Mouse (Mus musculus) midbrain, embryonic 11.5 days (tissue): ENCODE results near the gene Tmem258. TPM values are rescaled to one million over a fixed set of nuclear protein-coding genes. Genes with fewer than 3 reads are reported as not detected.
A peak's percentile ranks its signal among the peaks of the same experiment; 100 is the strongest.

Experiments
- ATAC-seq: fragments of 200-750 bp; cut with Nextera tagmentation; 2 replicates; pipeline ENCODE4 v1.8.0; 2017; ENCODE audit warnings: moderate TSS enrichment, moderate library complexity; ENCODE audit not compliant: low FRiP score
- DNase-seq: peaks from one replicate; pipeline ENCODE4 v3.0.0; 2015; ENCODE audit warnings: low spot score; ENCODE audit errors: missing footprints
- H3K27ac ChIP-seq: fragments of 300-500 bp; sonication (generic); 2 replicates; pipeline ENCODE4 v1.5.1; 2014; ENCODE audit warnings: low read depth, low read length
- H3K27me3 ChIP-seq: fragments of 300-500 bp; sonication (generic); 2 replicates; pipeline ENCODE4 v1.6.1; 2014; ENCODE audit warnings: mild to moderate bottlenecking, low read length, moderate library complexity, mixed read lengths; ENCODE audit not compliant: control insufficient read depth, insufficient read depth
- H3K36me3 ChIP-seq: fragments of 300-500 bp; sonication (generic); 2 replicates; pipeline ENCODE4 v1.6.1; 2014; ENCODE audit warnings: mild to moderate bottlenecking, low read length, moderate library complexity, mixed read lengths; ENCODE audit not compliant: control insufficient read depth, insufficient read depth
- H3K4me1 ChIP-seq: fragments of 300-500 bp; sonication (generic); 2 replicates; pipeline ENCODE4 v1.6.1; 2014; ENCODE audit warnings: low read length; ENCODE audit not compliant: control insufficient read depth, insufficient read depth
- H3K4me2 ChIP-seq: fragments of 300-500 bp; sonication (generic); 2 replicates; pipeline ENCODE4 v1.6.1; 2014; ENCODE audit warnings: mild to moderate bottlenecking, moderate library complexity
- H3K4me3 ChIP-seq: fragments of 300-500 bp; sonication (generic); 2 replicates; pipeline ENCODE4 v1.5.1; 2014; ENCODE audit warnings: low read depth, low read length
- H3K9ac ChIP-seq: fragments of 300-500 bp; sonication (generic); 2 replicates; pipeline ENCODE4 v1.6.1; 2014; ENCODE audit warnings: low read length
- H3K9me3 ChIP-seq: fragments of 300-500 bp; sonication (generic); 2 replicates; pipeline ENCODE4 v1.6.1; 2016; ENCODE audit warnings: low read length; ENCODE audit not compliant: control insufficient read depth
- WGBS: fragments of 180-500 bp; shearing (Covaris S2); extraction: QIAGEN DNeasy Blood & Tissue Kit; methylation state at CpG from one replicate; pipeline ENCODE4 v1.1.7; 2014; 5-methylcytosine and 5-hydroxymethylcytosine counted together
- polyA plus RNA-seq: library from polyadenylated mRNA; unstranded; fragments of >200 nt; fragmentation: Nextera tagmentation; extraction: Ambion mirVana; gene quantifications from 2 replicates; pipeline ENCODE4 v1.2.1, GENCODE M21; 2014

Tmem258 gene
- polyA plus RNA-seq, 1 experiment from 2014 or later, result 352 TPM

DNA sequence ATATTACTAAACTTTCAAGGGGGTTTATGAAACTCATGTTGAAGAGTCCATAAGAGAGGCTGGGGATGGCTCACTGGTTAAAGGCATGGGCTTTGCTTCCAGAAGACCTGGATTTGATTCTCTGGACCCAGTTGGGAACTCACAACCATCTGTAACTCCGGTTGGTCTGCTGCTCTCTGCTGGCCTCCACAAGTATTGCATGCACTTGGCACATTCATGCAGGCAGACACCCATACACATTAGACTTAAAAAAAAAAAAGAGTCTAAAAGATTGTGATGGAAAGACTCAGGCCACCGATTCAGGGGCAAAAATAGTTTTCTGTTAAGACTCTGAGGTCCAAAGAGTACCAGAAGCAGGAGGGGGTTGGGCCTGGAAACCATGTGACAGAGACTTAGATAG is 13.0 kb upstream of the Tmem258 start:
- H3K4me2 ChIP-seq, result no peak overlapping the region
- no peak overlapping the region for H3K4me3 ChIP-seq
- no peaks in the 10 kb centered on the region for H3K9me3 ChIP-seq
- peak; percentile 40; the same call in 1 of the 2 replicates for ATAC-seq
- WGBS, result 53% methylated on average over 2 of the region's 2 CpGs
- no peak overlapping the region for H3K9ac ChIP-seq
- no peak overlapping the region for H3K27ac ChIP-seq
- no peaks in the 10 kb centered on the region for H3K27me3 ChIP-seq
- H3K36me3 ChIP-seq, result peaks cover 72% of the 10 kb centered on the region
- H3K4me1 ChIP-seq, result no peaks in the 10 kb centered on the region
- DNase-seq, result peak; percentile 97

- no peak for DNase-seq
- Histone ChIP-seq H3K9me3 (no peaks in the 10 kb centered on the region), H3K4me2 (no peak overlapping the region), H3K27me3 (no peaks in the 10 kb centered on the region), H3K36me3 (peaks cover 71% of the 10 kb centered on the region), H3K9ac (no peak overlapping the region), H3K4me1 (no peaks in the 10 kb centered on the region), H3K4me3 (no peak overlapping the region), H3K27ac (no peak overlapping the region)
- peak; percentile 24; the same call in 1 of the 2 replicates for ATAC-seq
- WGBS, result 86% methylated on average over 7 of the region's 7 CpGs
Measured at GRCm38 (mm10) chr19:10191326-10191725, 12.5 kb upstream of the Tmem258 start.

- peaks cover 52% of the 10 kb centered on the region for H3K36me3 ChIP-seq
Measured at GRCm38 (mm10) chr19:10194337-10194736, 9.5 kb upstream of the Tmem258 start.

DNA sequence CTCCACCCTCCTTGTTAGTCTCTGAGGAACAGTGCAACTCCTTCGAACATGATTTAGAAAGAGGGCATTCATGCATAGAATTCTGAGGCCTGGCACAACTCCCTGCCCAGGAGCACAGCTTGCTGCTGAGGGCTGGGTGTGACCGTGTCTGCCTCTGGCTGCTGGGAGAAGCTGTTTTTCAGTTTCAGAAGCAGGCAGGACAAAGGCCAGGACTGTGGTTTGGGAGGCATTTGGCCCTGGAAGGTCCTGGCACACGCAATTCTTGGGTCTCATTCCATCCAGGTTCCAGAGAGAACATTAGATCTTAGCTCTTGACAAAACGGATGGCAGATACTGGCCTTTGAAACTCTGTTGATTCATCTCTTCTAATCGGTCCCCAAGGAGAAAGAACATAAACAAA is 8.6 kb upstream of the Tmem258 start:
- H3K27me3 ChIP-seq, result no peaks in the 10 kb centered on the region
- no peak overlapping the region for H3K9ac ChIP-seq
- no peaks in the 10 kb centered on the region for H3K4me1 ChIP-seq
- H3K9me3 ChIP-seq, result no peaks in the 10 kb centered on the region
- DNase-seq (no peak), ATAC-seq (no peak)
- peaks cover 48% of the 10 kb centered on the region for H3K36me3 ChIP-seq
- H3K4me3 ChIP-seq, result no peak overlapping the region
- WGBS, result 81% methylated on average over 5 of the region's 5 CpGs
- H3K27ac ChIP-seq, result no peak overlapping the region
- no peak overlapping the region for H3K4me2 ChIP-seq

More at GRCm38 (mm10) chr19:10194337-10194736, 9.5 kb upstream of the Tmem258 start:
- WGBS, result 88% methylated on average over 11 of the region's 11 CpGs
- DNase-seq (no peak), ATAC-seq (no peak)
- Histone ChIP-seq H3K4me2 (no peak overlapping the region), H3K4me1 (no peaks in the 10 kb centered on the region), H3K27ac (no peak overlapping the region), H3K9ac (no peak overlapping the region), H3K4me3 (no peak overlapping the region), H3K27me3 (no peaks in the 10 kb centered on the region), H3K9me3 (no peaks in the 10 kb centered on the region)

DNA sequence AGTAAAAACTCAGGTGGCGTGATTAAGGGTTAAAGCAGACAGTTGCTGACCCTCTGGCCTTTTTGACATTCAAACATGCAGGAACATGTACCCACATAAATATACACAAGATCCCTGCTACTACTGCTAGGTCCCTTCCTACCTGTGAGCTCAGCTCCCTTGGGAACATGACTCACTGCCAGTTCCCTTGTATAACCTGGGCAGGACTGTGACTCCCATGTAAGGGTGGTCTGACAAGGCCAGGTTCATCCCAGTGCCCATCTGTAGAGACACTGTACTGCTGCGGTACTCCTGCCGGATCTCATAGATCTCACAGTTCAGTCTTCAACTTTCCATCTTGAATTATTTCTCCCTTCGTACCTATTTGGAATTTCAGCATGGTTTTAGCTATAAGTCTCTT is 6.7 kb upstream of the Tmem258 start:
- 91% methylated on average over 4 of the region's 4 CpGs for WGBS
- DNase-seq (no peak), ATAC-seq (no peak)
- no peaks in the 10 kb centered on the region for H3K4me1 ChIP-seq
- H3K27ac ChIP-seq, result no peak overlapping the region
- peaks cover 39% of the 10 kb centered on the region for H3K36me3 ChIP-seq
- H3K27me3 ChIP-seq, result no peaks in the 10 kb centered on the region
- H3K9ac ChIP-seq, result no peak overlapping the region
- no peak overlapping the region for H3K4me3 ChIP-seq
- H3K9me3 ChIP-seq, result no peaks in the 10 kb centered on the region
- no peak overlapping the region for H3K4me2 ChIP-seq

- Histone ChIP-seq H3K27me3 (no peaks in the 10 kb centered on the region), H3K4me2 (no peak overlapping the region), H3K9ac (no peak overlapping the region), H3K27ac (no peak overlapping the region; the same call in 1 of the 2 replicates), H3K4me3 (no peak overlapping the region), H3K9me3 (no peaks in the 10 kb centered on the region), H3K4me1 (peaks cover 8% of the 10 kb centered on the region), H3K36me3 (peaks cover 29% of the 10 kb centered on the region)
- ATAC-seq, result peak; percentile 3; the same call in 1 of the 2 replicates
- DNase-seq, result no peak
- 92% methylated on average over 2 of the region's 2 CpGs for WGBS
Measured at GRCm38 (mm10) chr19:10198286-10198685, 5.5 kb upstream of the Tmem258 start.

- H3K4me2 ChIP-seq, result no peak overlapping the region
- H3K36me3 ChIP-seq, result peaks cover 26% of the 10 kb centered on the region
- no peak overlapping the region for H3K9ac ChIP-seq
- 30% methylated on average over 3 of the region's 3 CpGs for WGBS
- DNase-seq (peak; percentile 98), ATAC-seq (peak; percentile 60)
- H3K27ac ChIP-seq, result no peak overlapping the region; the same call in 1 of the 2 replicates
- peaks cover 8% of the 10 kb centered on the region for H3K4me1 ChIP-seq
- H3K4me3 ChIP-seq, result no peak overlapping the region
- H3K9me3 ChIP-seq, result no peaks in the 10 kb centered on the region
- no peaks in the 10 kb centered on the region for H3K27me3 ChIP-seq
Measured at GRCm38 (mm10) chr19:10198723-10199122, 5.1 kb upstream of the Tmem258 start.

GRCm38 (mm10) chr19:10203146-10203847 is 517 bp upstream of the Tmem258 start:
- no peak for ATAC-seq
- 4% methylated on average over 23 of the region's 23 CpGs for WGBS
- Histone ChIP-seq H3K4me2 (peak overlapping the region; percentile 94), H3K27me3 (no peaks in the 10 kb centered on the region), H3K9ac (peak overlapping the region; percentile 90), H3K4me1 (peaks cover 12% of the 10 kb centered on the region), H3K36me3 (peaks cover 15% of the 10 kb centered on the region), H3K4me3 (peak overlapping the region; percentile 92), H3K9me3 (no peaks in the 10 kb centered on the region), H3K27ac (0 out of 2 replicates have a peak overlapping the region, but pooled peaks have one; percentile 21)
- no peak for DNase-seq

GRCm38 (mm10) chr19:10204616-10205001 is 795 bp downstream of the Tmem258 start:
- DNase-seq (no peak), ATAC-seq (peak; percentile 38; the same call in 1 of the 2 replicates)
- Histone ChIP-seq H3K27me3 (no peaks in the 10 kb centered on the region), H3K9ac (peak overlapping the region; percentile 90), H3K4me1 (peaks cover 12% of the 10 kb centered on the region), H3K27ac (no peak overlapping the region), H3K36me3 (peaks cover 11% of the 10 kb centered on the region), H3K4me2 (peak overlapping the region; percentile 94), H3K4me3 (peak overlapping the region; percentile 92), H3K9me3 (no peaks in the 10 kb centered on the region)
- WGBS, result 2% methylated on average over 5 of the region's 5 CpGs
